Mouse (Mus musculus) forebrain, embryonic 14.5 days (tissue): Measurements from ENCODE around the gene Pick1. TPM values are rescaled to one million over a fixed set of nuclear protein-coding genes. Genes with fewer than 3 reads are reported as not detected.

Experiments used
- ATAC-seq: fragments of 200-750 bp; cut with Nextera tagmentation; 2 replicates; pipeline ENCODE4 v1.8.0; 2017; ENCODE audit warnings: mild to moderate bottlenecking, moderate library complexity
- DNase-seq: peaks from one replicate; pipeline ENCODE4 v3.0.0-alpha.2; 2015; ENCODE audit warnings: low spot score
- H3K27ac ChIP-seq: fragments of 300-500 bp; sonication (generic); 2 replicates; pipeline ENCODE4 v1.5.1; 2014; ENCODE audit warnings: low read depth, mild to moderate bottlenecking, control low read depth, low read length, moderate library complexity
- H3K27me3 ChIP-seq: fragments of 300-500 bp; sonication (generic); replicated peaks from 2 replicates; pipeline ENCODE4 v1.6.1; 2014; ENCODE audit warnings: low read length, control low read depth, mixed read lengths; ENCODE audit not compliant: control insufficient read depth, insufficient read depth
- H3K36me3 ChIP-seq: fragments of 300-500 bp; sonication (generic); 2 replicates; pipeline ENCODE4 v1.6.1; 2014; ENCODE audit warnings: low read length, control low read depth; ENCODE audit not compliant: control insufficient read depth, insufficient read depth
- H3K4me1 ChIP-seq: fragments of 300-500 bp; sonication (generic); 2 replicates; pipeline ENCODE4 v1.6.1; 2014; ENCODE audit warnings: antibody characterized with exemption, low read length, control low read depth; ENCODE audit not compliant: control insufficient read depth, insufficient read depth
- H3K4me2 ChIP-seq: fragments of 300-500 bp; sonication (generic); 2 replicates; pipeline ENCODE4 v1.6.1; 2014; ENCODE audit warnings: mild to moderate bottlenecking, control low read depth, low read length
- H3K4me3 ChIP-seq: fragments of 300-500 bp; sonication (generic); 2 replicates; pipeline ENCODE4 v1.5.1; 2014; ENCODE audit warnings: low read depth, low read length, control low read depth
- H3K9ac ChIP-seq: fragments of 300-500 bp; sonication (generic); 2 replicates; pipeline ENCODE4 v1.6.1; 2014; ENCODE audit warnings: mild to moderate bottlenecking, low read length, control low read depth, moderate library complexity
- H3K9me3 ChIP-seq: fragments of 300-500 bp; sonication (generic); replicated peaks from 2 replicates; pipeline ENCODE4 v1.6.1; 2016; ENCODE audit warnings: low read length, control low read depth, mixed read lengths; ENCODE audit not compliant: control insufficient read depth
- WGBS: fragments of 180-500 bp; shearing (Covaris S2); extraction: QIAGEN DNeasy Blood & Tissue Kit; methylation state at CpG from one replicate; pipeline ENCODE4 v1.1.7; 2014; 5-methylcytosine and 5-hydroxymethylcytosine counted together
- polyA plus RNA-seq: library from polyadenylated mRNA; unstranded; fragments of >200 nt; fragmentation: Nextera tagmentation; extraction: Ambion mirVana; gene quantifications from 2 replicates; pipeline ENCODE4 v1.2.1, GENCODE M21; 2014

The Pick1 gene
- polyA plus RNA-seq, 1 experiment from 2014 or later, result 36.9 TPM

- Histone ChIP-seq H3K9ac (peak overlapping the region; percentile 46), H3K27ac (no peak overlapping the region; the same call in 1 of the 2 replicates), H3K27me3 (no peaks in the 10 kb centered on the region), H3K9me3 (no peaks in the 10 kb centered on the region), H3K4me3 (peak overlapping the region; percentile 27), H3K36me3 (no peaks in the 10 kb centered on the region), H3K4me2 (peak overlapping the region; percentile 81), H3K4me1 (peaks cover 9% of the 10 kb centered on the region; the same call in 1 of the 2 replicates)
- DNase-seq, result peak; percentile 80
- under 1% methylated on average over 33 of the region's 33 CpGs for WGBS
- ATAC-seq, result peak; percentile 88
Measured at GRCm38 (mm10) chr15:79270317-79271123, 41.5 kb downstream of the Pick1 start.

- 12% methylated on average over 17 of the region's 17 CpGs for WGBS
- Histone ChIP-seq H3K27ac (no peak overlapping the region), H3K9ac (peak overlapping the region; percentile 46; the same call in 1 of the 2 replicates), H3K4me2 (peak overlapping the region; percentile 81), H3K4me1 (peaks cover 9% of the 10 kb centered on the region; the same call in 1 of the 2 replicates), H3K4me3 (peak overlapping the region; percentile 27), H3K27me3 (no peaks in the 10 kb centered on the region), H3K36me3 (no peaks in the 10 kb centered on the region), H3K9me3 (no peaks in the 10 kb centered on the region)
- peak; percentile 30 for ATAC-seq
- DNase-seq, result peak; percentile 67
Measured at GRCm38 (mm10) chr15:79271124-79271746, 42.3 kb downstream of the Pick1 start.

- Histone ChIP-seq H3K9me3 (no peaks in the 10 kb centered on the region), H3K36me3 (no peaks in the 10 kb centered on the region), H3K4me3 (no peak overlapping the region), H3K27ac (no peak overlapping the region), H3K4me2 (no peak overlapping the region), H3K27me3 (no peaks in the 10 kb centered on the region), H3K4me1 (peaks cover 9% of the 10 kb centered on the region; the same call in 1 of the 2 replicates), H3K9ac (no peak overlapping the region)
- DNase-seq, result no peak
- WGBS, result 59% methylated on average over 10 of the region's 10 CpGs
- no peak for ATAC-seq
Measured at GRCm38 (mm10) chr15:79273020-79273419, 44.0 kb downstream of the Pick1 start.

- no peak overlapping the region for H3K27ac ChIP-seq
- 78% methylated on average over 10 of the region's 10 CpGs for WGBS
- H3K27me3 ChIP-seq, result no peaks in the 10 kb centered on the region
- H3K9ac ChIP-seq, result no peak overlapping the region
- H3K36me3 ChIP-seq, result no peaks in the 10 kb centered on the region
- DNase-seq, result no peak
- no peak overlapping the region for H3K4me3 ChIP-seq
- no peaks in the 10 kb centered on the region for H3K4me1 ChIP-seq
- no peak overlapping the region for H3K4me2 ChIP-seq
- no peak for ATAC-seq
- no peaks in the 10 kb centered on the region for H3K9me3 ChIP-seq
Measured at GRCm38 (mm10) chr15:79277728-79278127, 48.8 kb downstream of the Pick1 start.

- Histone ChIP-seq H3K27ac (no peak overlapping the region), H3K9me3 (no peaks in the 10 kb centered on the region), H3K4me3 (no peak overlapping the region), H3K27me3 (no peaks in the 10 kb centered on the region), H3K9ac (no peak overlapping the region), H3K36me3 (no peaks in the 10 kb centered on the region), H3K4me1 (no peaks in the 10 kb centered on the region), H3K4me2 (no peak overlapping the region)
- 25% methylated on average over 6 of the region's 6 CpGs for WGBS
- no peak for DNase-seq
- no peak for ATAC-seq
Measured at GRCm38 (mm10) chr15:79280209-79280608, 51.2 kb downstream of the Pick1 start.

GRCm38 (mm10) chr15:79280850-79281249, 51.9 kb downstream of the Pick1 start:
- Histone ChIP-seq H3K27me3 (no peaks in the 10 kb centered on the region), H3K9ac (no peak overlapping the region), H3K4me3 (no peak overlapping the region), H3K27ac (no peak overlapping the region), H3K9me3 (no peaks in the 10 kb centered on the region), H3K4me2 (no peak overlapping the region), H3K4me1 (no peaks in the 10 kb centered on the region), H3K36me3 (no peaks in the 10 kb centered on the region)
- 54% methylated on average over 5 of the region's 5 CpGs for WGBS
- ATAC-seq, result no peak
- no peak for DNase-seq

GRCm38 (mm10) chr15:79281389-79281788, 52.4 kb downstream of the Pick1 start:
- H3K4me2 ChIP-seq, result no peak overlapping the region
- no peaks in the 10 kb centered on the region for H3K36me3 ChIP-seq
- H3K27me3 ChIP-seq, result no peaks in the 10 kb centered on the region
- ATAC-seq, result no peak
- H3K4me3 ChIP-seq, result no peak overlapping the region
- no peak for DNase-seq
- no peak overlapping the region for H3K9ac ChIP-seq
- 92% methylated on average over 1 of the region's 1 CpGs for WGBS
- no peak overlapping the region for H3K27ac ChIP-seq
- no peaks in the 10 kb centered on the region for H3K4me1 ChIP-seq
- no peaks in the 10 kb centered on the region for H3K9me3 ChIP-seq

- WGBS, result 76% methylated on average over 5 of the region's 5 CpGs
- Histone ChIP-seq H3K4me3 (no peak overlapping the region), H3K4me1 (no peaks in the 10 kb centered on the region), H3K36me3 (0 out of 2 replicates have a peak, but pooled peaks cover 2% of the 10 kb centered on the region), H3K9me3 (no peaks in the 10 kb centered on the region), H3K27ac (no peak overlapping the region), H3K9ac (no peak overlapping the region), H3K27me3 (no peaks in the 10 kb centered on the region), H3K4me2 (no peak overlapping the region)
- no peak for DNase-seq
- no peak for ATAC-seq
Measured at GRCm38 (mm10) chr15:79282434-79282833, 53.5 kb downstream of the Pick1 start.

GRCm38 (mm10) chr15:79283371-79283770, 54.4 kb downstream of the Pick1 start:
- Histone ChIP-seq H3K27ac (no peak overlapping the region), H3K36me3 (0 out of 2 replicates have a peak, but pooled peaks cover 2% of the 10 kb centered on the region), H3K27me3 (no peaks in the 10 kb centered on the region), H3K4me2 (no peak overlapping the region), H3K9me3 (no peaks in the 10 kb centered on the region), H3K4me1 (no peaks in the 10 kb centered on the region), H3K4me3 (no peak overlapping the region), H3K9ac (no peak overlapping the region)
- DNase-seq (no peak), ATAC-seq (no peak)
- WGBS, result 85% methylated on average over 4 of the region's 4 CpGs
